11 mouse cellular contexts compared by ENCODE assay signal in genomic region chr4:154390333-154391080, GRCm38 (mm10). TPM values are rescaled to one million over a fixed set of nuclear protein-coding genes. Genes with fewer than 3 reads are reported as not detected.
DNase-seq lines count a peak whose midpoint lies in the region; ATAC-seq and TF ChIP-seq lines count a peak whose summit lies in the region.
"Had no signal": no experiment of that assay in that cellular context is flagged by ENCODE, and none has a peak within 500 bp of the region (broad histone marks: within the 10 kb centered on the region; RNA-seq: fewer than 3 reads in every experiment).

No protein-coding gene starts in this region.

- H3K9ac ChIP-seq in heart, embryonic 12.5 days, result no peak overlapping the region
- peak overlapping the region; percentile 14; the same call in 1 of the 2 replicates for H3K9ac ChIP-seq in forebrain, embryonic 14.5 days (ENCODE audit: low read length)
- no peak overlapping the region for H3K9ac ChIP-seq in neural tube, embryonic 12.5 days

- intact Hi-C loops in heart, postnatal 10 days (cut with DNase I), result no loop called here

- H3K27ac ChIP-seq in heart, embryonic 12.5 days (ENCODE audit: poor library complexity, severe bottlenecking), result 0 out of 2 replicates have a peak overlapping the region, but pooled peaks have one; percentile 12
- H3K27ac ChIP-seq in forebrain, embryonic 14.5 days (ENCODE audit: low read depth, low read length), result peak overlapping the region; percentile 63
- peak overlapping the region; percentile 76 for H3K27ac ChIP-seq in layer of hippocampus, adult 2 months
- 0 out of 2 replicates have a peak overlapping the region, but pooled peaks have one; percentile 47 for H3K27ac ChIP-seq in neural tube, embryonic 12.5 days

- H3K27me3 ChIP-seq in heart, embryonic 12.5 days (replicated peaks), result peaks cover 50% of the 10 kb centered on the region
- H3K27me3 ChIP-seq in forebrain, embryonic 14.5 days (replicated peaks; ENCODE audit: control insufficient read depth, insufficient read depth, low read length), result no peaks in the 10 kb centered on the region
- H3K27me3 ChIP-seq in neural tube, embryonic 12.5 days (replicated peaks), result peaks cover 4% of the 10 kb centered on the region
- H3K27me3 ChIP-seq: CH12.LX had no signal

- WGBS in heart, embryonic 12.5 days, result 25% methylated on average over 20 of the region's 20 CpGs
- WGBS in forebrain, embryonic 14.5 days, result 4% methylated on average over 20 of the region's 20 CpGs
- WGBS in neural tube, embryonic 12.5 days, result 6% methylated on average over 20 of the region's 20 CpGs

- no peak overlapping the region for H3K4me3 ChIP-seq in heart, embryonic 12.5 days
- no peak overlapping the region for H3K4me3 ChIP-seq in forebrain, embryonic 14.5 days (ENCODE audit: low read depth, low read length)
- H3K4me3 ChIP-seq in layer of hippocampus, adult 2 months, result no peak overlapping the region
- H3K4me3 ChIP-seq in neural tube, embryonic 12.5 days, result no peak overlapping the region
- H3K4me3 ChIP-seq: erythroblast, embryonic 14.5 days had no signal

- peak overlapping the region; percentile 6; the same call in 1 of the 2 replicates for H3K4me2 ChIP-seq in heart, embryonic 12.5 days
- H3K4me2 ChIP-seq in forebrain, embryonic 14.5 days (ENCODE audit: low read length), result no peak overlapping the region
- H3K4me2 ChIP-seq in neural tube, embryonic 12.5 days (replicated peaks), result peak overlapping the region; percentile 35

- no peaks in the 10 kb centered on the region for H3K36me3 ChIP-seq in heart, embryonic 12.5 days
- no peaks in the 10 kb centered on the region for H3K36me3 ChIP-seq in forebrain, embryonic 14.5 days (ENCODE audit: control insufficient read depth, insufficient read depth, low read length)
- no peaks in the 10 kb centered on the region for H3K36me3 ChIP-seq in neural tube, embryonic 12.5 days

- H3K9me3 ChIP-seq in heart, embryonic 12.5 days (replicated peaks), result no peaks in the 10 kb centered on the region
- no peaks in the 10 kb centered on the region for H3K9me3 ChIP-seq in forebrain, embryonic 14.5 days (replicated peaks; ENCODE audit: control insufficient read depth, low read length)
- no peaks in the 10 kb centered on the region for H3K9me3 ChIP-seq in neural tube, embryonic 12.5 days

- no peak for ATAC-seq in heart, embryonic 12.5 days (ENCODE audit: insufficient number of reproducible peaks, low FRiP score)
- peak; percentile 72 for ATAC-seq in forebrain, embryonic 14.5 days
- peak; percentile 70 for ATAC-seq in neural tube, embryonic 12.5 days (ENCODE audit: low FRiP score, low read depth)

- TF ChIP-seq CTCF in layer of hippocampus, adult 2 months (conservative IDR thresholded peaks at IDR 0.05), result peak; percentile 37

- DNase-seq in heart, postnatal 10 days, result no peak
- DNase-seq in Muller cell, postnatal 12 days (ENCODE audit: inconsistent ontology term), result peak; percentile 81
- DNase-seq in forebrain, embryonic 14.5 days (ENCODE audit: low spot score), result peak; percentile 75
- DNase-seq in layer of hippocampus, adult 2 months (ENCODE audit: low spot score in 2 of 2), result peak in 1 of 2 experiments; percentile 37
- no peak for DNase-seq in ovary, adult 18-20 months (ENCODE audit: low spot score)
- DNase-seq in cerebellum, postnatal 14 days, result no peak

- peaks cover 86% of the 10 kb centered on the region for H3K4me1 ChIP-seq in heart, embryonic 12.5 days (replicated peaks)
- peaks cover 25% of the 10 kb centered on the region for H3K4me1 ChIP-seq in forebrain, embryonic 14.5 days (ENCODE audit: control insufficient read depth, insufficient read depth, low read length)
- peaks cover 58% of the 10 kb centered on the region for H3K4me1 ChIP-seq in neural tube, embryonic 12.5 days

RNA-seq across cellular contexts. Expression of gene B230104I21Rik, which starts 54.6 kb away (rescaled TPM):
- not detected in 2 replicates for polyA plus RNA-seq in heart, embryonic 12.5 days (2016; fragmentation: Nextera tagmentation; extraction: Ambion mirVana)
- total RNA-seq in heart, postnatal 10 days (2021), result not detected
- not detected in 2 replicates for polyA plus RNA-seq in forebrain, embryonic 14.5 days (2014; fragmentation: Nextera tagmentation; extraction: Ambion mirVana)
- total RNA-seq in layer of hippocampus, adult 2 months (2021), result under 1 TPM in 1 of 2 experiments, not detected in 1; 0.56 TPM
- not detected in 2 replicates for polyA plus RNA-seq in neural tube, embryonic 12.5 days (2016; fragmentation: Nextera tagmentation; extraction: Ambion mirVana)
- total RNA-seq: CH12.LX; neutrophil, adult 5-6 weeks had no signal
- polyA plus RNA-seq: erythroblast, embryonic 14.5 days had no signal

Comparison
In these comparisons a context has a peak if more than half of its experiments do, and no peak if none do; other contexts are left out.
1. H3K27ac ChIP-seq: peak in every context shown above with its lines; median percentile 76 in layer of hippocampus, adult 2 months; 63 in forebrain, embryonic 14.5 days; 47 in neural tube, embryonic 12.5 days; 12 in heart, embryonic 12.5 days.
2. DNase-seq: peak in Muller cell, postnatal 12 days (single experiment) and forebrain, embryonic 14.5 days (single experiment); none in heart, postnatal 10 days (0 of 2), ovary, adult 18-20 months (single experiment) and cerebellum, postnatal 14 days (0 of 2).